Mouse (Mus musculus) forebrain, postnatal 0 days (tissue): ENCODE results near the gene Angptl2. TPM values are rescaled to one million over a fixed set of nuclear protein-coding genes. Genes with fewer than 3 reads are reported as not detected.
A peak's percentile ranks its signal among the peaks of the same experiment; 100 is the strongest.

ENCODE experiments used
- ATAC-seq: fragments of 200-750 bp; cut with Nextera tagmentation; 2 replicates; pipeline ENCODE4 v1.8.0; 2017; ENCODE audit warnings: mild to moderate bottlenecking, moderate library complexity
- DNase-seq: peaks from one replicate; pipeline ENCODE4 v3.0.0-alpha.2; 2015
- H3K27ac ChIP-seq: fragments of 300-500 bp; sonication (generic); 2 replicates; pipeline ENCODE4 v1.5.1; 2014; ENCODE audit warnings: low read depth, mild to moderate bottlenecking, antibody characterized with exemption, low read length, moderate library complexity, mixed read lengths
- H3K27me3 ChIP-seq: fragments of 300-500 bp; sonication (generic); 2 replicates; pipeline ENCODE4 v1.6.1; 2014; ENCODE audit warnings: mild to moderate bottlenecking, low read length, mixed read lengths; ENCODE audit not compliant: insufficient read depth
- H3K36me3 ChIP-seq: fragments of 300-500 bp; sonication (generic); 2 replicates; pipeline ENCODE4 v1.6.1; 2014; ENCODE audit warnings: mild to moderate bottlenecking, moderate library complexity; ENCODE audit not compliant: insufficient read depth
- H3K4me1 ChIP-seq: fragments of 300-500 bp; sonication (generic); 2 replicates; pipeline ENCODE4 v1.6.1; 2014; ENCODE audit warnings: antibody characterized with exemption; ENCODE audit not compliant: insufficient read depth
- H3K4me2 ChIP-seq: fragments of 300-500 bp; sonication (generic); 2 replicates; pipeline ENCODE4 v1.6.1; 2014; ENCODE audit warnings: low read depth, mild to moderate bottlenecking, moderate library complexity
- H3K4me3 ChIP-seq: fragments of 300-500 bp; sonication (generic); 2 replicates; pipeline ENCODE4 v1.5.1; 2014; ENCODE audit warnings: low read depth, low read length, mixed read lengths
- H3K9ac ChIP-seq: fragments of 300-500 bp; sonication (generic); 2 replicates; pipeline ENCODE4 v1.6.1; 2014; ENCODE audit warnings: mild to moderate bottlenecking
- H3K9me3 ChIP-seq: fragments of 300-500 bp; sonication (generic); 2 replicates; pipeline ENCODE4 v1.6.1; 2016; ENCODE audit warnings: low read length
- CTCF ChIP-seq: sonication (generic); IDR thresholded peaks from 2 replicates; pipeline ENCODE4 v1.5.1; 2016; ENCODE audit warnings: antibody characterized with exemption, control low read depth, low read depth
- WGBS: fragments of 180-500 bp; shearing (Covaris S2); extraction: QIAGEN DNeasy Blood & Tissue Kit; methylation state at CpG from one replicate; pipeline ENCODE4 v1.1.7; 2014; 5-methylcytosine and 5-hydroxymethylcytosine counted together
- polyA plus RNA-seq: library from polyadenylated mRNA; unstranded; fragments of >200 nt; fragmentation: Nextera tagmentation; extraction: Ambion mirVana; gene quantifications from 2 replicates; pipeline ENCODE4 v1.2.1, GENCODE M21; 2015
- total RNA-seq: library from RNA; depleted of rRNA; stranded (reverse); fragments of >200 nt; gene quantifications from 2 replicates; pipeline ENCODE4 v1.2.3, GENCODE M21; 2014

Angptl2 gene
- total and polyA plus RNA-seq, 2 experiments from 2014 or later = 7.7 to 17.5 TPM

DNA sequence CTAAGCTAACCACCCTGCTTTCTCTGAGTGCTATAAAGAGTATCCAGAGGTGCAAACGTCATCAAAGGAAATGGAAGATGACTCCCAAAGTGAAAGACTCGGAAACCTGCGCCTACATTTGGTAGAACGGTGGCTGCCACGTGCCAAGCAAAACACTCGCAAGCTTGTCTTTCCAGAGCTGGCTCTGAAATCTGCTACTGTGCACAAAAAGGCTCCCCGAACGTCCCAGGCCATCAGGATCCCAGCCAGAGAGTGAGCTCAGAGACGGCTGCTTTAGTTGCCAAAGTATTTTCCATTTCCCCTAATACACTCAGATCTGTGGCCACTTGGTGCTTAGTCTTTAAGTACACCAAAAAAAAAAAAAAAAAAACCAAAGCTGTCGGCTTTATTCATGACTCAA lies 31.2 kb upstream of the Angptl2 start:
- Histone ChIP-seq H3K9me3 (no peaks in the 10 kb centered on the region), H3K4me3 (no peak overlapping the region), H3K4me2 (no peak overlapping the region), H3K4me1 (peaks cover 3% of the 10 kb centered on the region; the same call in 1 of the 2 replicates), H3K27me3 (no peaks in the 10 kb centered on the region), H3K36me3 (no peaks in the 10 kb centered on the region), H3K9ac (no peak overlapping the region), H3K27ac (no peak overlapping the region)
- TF ChIP-seq CTCF = no peak
- no peak for ATAC-seq
- DNase-seq = peak; percentile 52
- 38% methylated on average over 10 of the region's 10 CpGs for WGBS

DNA sequence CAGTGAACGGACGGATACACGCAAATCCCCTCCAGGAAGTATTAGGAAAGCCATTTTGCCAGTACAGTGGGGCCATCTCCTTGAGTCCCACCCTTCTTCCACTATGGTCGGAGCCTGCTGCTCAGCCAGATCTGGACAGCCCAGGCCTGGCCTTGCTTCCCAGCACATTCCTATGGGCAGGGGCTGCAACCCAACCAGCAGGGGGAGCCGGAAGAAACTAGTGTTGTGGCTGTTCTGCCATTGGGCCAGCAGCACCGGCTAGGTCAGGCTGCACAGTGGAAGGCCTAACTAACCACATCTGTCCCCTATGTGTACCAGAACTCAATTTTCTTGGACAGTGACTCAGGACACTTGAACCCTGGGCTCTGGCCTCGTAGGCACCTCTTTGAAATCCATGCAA lies 30.6 kb upstream of the Angptl2 start:
- no peak for ATAC-seq
- H3K36me3 ChIP-seq = no peaks in the 10 kb centered on the region
- H3K9me3 ChIP-seq = no peaks in the 10 kb centered on the region
- no peak overlapping the region for H3K27ac ChIP-seq
- DNase-seq = no peak
- no peaks in the 10 kb centered on the region for H3K27me3 ChIP-seq
- peak; percentile 51 for TF ChIP-seq CTCF
- H3K4me1 ChIP-seq = peaks cover 3% of the 10 kb centered on the region; the same call in 1 of the 2 replicates
- H3K9ac ChIP-seq = no peak overlapping the region
- no peak overlapping the region for H3K4me3 ChIP-seq
- H3K4me2 ChIP-seq = no peak overlapping the region
- WGBS = 66% methylated on average over 7 of the region's 7 CpGs

DNA sequence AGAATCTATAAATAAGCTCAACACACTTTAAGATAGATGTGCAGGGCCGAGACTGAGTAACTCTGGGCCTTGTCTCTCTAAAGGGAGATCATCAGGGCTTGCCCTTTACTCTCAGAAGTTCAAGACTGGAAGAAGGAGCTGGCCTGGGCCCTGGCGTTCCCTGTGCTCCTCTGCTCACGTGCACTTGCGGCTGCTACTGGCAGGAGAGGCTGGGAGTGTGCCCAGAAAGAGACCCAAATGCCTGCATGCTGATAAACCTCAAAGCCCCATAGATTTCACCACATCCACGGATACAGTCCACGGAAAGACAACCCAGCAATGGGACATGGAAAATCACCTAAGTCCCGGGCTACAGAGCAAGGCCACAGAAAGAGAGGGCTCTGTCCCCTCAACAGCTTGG lies 29.4 kb upstream of the Angptl2 start:
- no peak for TF ChIP-seq CTCF
- H3K27ac ChIP-seq = no peak overlapping the region

DNA sequence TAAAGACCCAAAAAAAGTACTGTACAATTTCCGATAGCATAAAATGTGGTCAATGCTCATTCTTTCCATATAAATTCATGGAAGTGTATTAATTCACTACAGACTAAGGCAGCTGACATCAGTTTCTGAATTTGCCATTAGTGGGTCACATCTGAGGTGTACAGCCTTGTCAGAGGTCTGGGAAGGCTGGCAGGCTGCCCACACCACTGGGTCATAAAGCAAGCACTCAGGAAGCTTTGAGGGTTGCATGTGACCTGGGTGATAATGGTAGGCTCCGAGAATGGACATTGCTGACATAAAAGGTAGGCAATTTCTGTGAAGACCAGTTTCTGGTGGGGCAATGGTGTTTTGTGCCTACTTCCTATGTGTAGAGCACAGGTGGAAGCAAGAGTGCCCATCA lies 28.0 kb upstream of the Angptl2 start:
- WGBS = 85% methylated on average over 2 of the region's 2 CpGs
- DNase-seq (no peak), ATAC-seq (no peak)
- Histone ChIP-seq H3K27me3 (no peaks in the 10 kb centered on the region), H3K4me3 (no peak overlapping the region), H3K4me2 (no peak overlapping the region), H3K4me1 (peaks cover 3% of the 10 kb centered on the region; the same call in 1 of the 2 replicates), H3K27ac (no peak overlapping the region), H3K36me3 (0 out of 2 replicates have a peak, but pooled peaks cover 2% of the 10 kb centered on the region), H3K9me3 (no peaks in the 10 kb centered on the region), H3K9ac (no peak overlapping the region)
- no peak for TF ChIP-seq CTCF

More for the DNA sequence above, 29.4 kb upstream of the Angptl2 start:
- H3K4me2 ChIP-seq = no peak overlapping the region
- no peaks in the 10 kb centered on the region for H3K27me3 ChIP-seq
- no peaks in the 10 kb centered on the region for H3K36me3 ChIP-seq
- no peak overlapping the region for H3K4me3 ChIP-seq
- H3K9me3 ChIP-seq = no peaks in the 10 kb centered on the region
- peaks cover 3% of the 10 kb centered on the region; the same call in 1 of the 2 replicates for H3K4me1 ChIP-seq
- no peak overlapping the region for H3K9ac ChIP-seq
- DNase-seq (no peak), ATAC-seq (no peak)
- 54% methylated on average over 7 of the region's 7 CpGs for WGBS

DNA sequence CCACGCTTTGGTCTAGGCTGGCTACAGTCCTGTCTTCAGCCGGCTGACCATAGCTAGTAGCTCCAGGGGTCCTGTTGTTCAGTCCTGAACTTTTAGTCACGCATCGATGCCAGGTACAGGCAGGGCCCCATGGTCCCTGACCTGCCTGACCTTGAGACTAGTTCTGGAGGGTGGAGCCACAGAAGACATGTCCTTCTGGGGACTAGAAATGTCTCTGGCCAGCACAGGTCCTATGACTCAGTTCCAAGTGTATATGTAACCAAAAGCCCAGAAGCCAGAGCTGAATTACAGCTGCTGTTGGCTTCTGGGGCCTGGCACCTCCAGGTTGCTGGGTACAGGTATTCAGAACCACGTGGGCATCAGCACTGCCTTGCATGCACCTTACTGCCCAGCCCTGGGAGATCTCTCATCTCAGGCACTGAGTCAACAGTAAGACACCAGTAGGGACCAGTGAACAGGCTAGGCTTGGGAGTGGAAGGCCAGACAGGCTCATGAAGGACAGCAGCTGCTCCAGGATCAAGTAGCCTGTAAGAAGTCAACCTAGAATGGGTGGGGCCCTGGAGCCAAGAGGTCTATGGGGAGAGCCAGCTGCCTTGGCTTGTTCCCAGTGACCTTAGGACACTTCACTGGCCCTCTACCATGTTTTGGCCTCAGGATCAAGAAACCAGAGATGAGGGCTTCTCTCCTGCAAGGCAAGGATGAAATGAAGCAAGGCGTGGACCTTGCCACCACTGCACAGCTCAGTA lies 26.8 kb upstream of the Angptl2 start:
- Histone ChIP-seq H3K27ac (no peak overlapping the region), H3K4me1 (peaks cover 3% of the 10 kb centered on the region; the same call in 1 of the 2 replicates), H3K36me3 (0 out of 2 replicates have a peak, but pooled peaks cover 2% of the 10 kb centered on the region), H3K4me2 (no peak overlapping the region), H3K27me3 (no peaks in the 10 kb centered on the region), H3K9ac (no peak overlapping the region), H3K4me3 (no peak overlapping the region), H3K9me3 (no peaks in the 10 kb centered on the region)
- ATAC-seq (no peak), DNase-seq (no peak)
- 90% methylated on average over 6 of the region's 6 CpGs for WGBS
- no peak for TF ChIP-seq CTCF

DNA sequence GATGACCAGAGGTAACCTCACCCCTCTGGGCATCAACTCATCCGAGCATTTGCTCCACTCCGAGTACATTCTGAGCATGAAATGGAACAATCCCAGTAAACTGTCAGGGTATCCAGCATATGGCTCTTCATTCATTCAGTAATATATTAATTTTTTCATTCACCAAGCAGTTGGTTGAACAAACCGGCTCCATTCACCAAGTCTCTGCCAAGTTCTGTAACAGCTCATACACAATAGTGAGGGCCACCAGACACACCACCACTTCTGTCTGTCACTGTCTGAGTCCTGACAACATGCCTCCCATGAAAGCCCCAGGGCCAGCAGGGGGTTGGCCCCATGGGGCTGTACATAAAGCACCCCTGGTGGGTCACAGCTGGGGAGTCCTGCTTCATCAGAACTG lies 25.9 kb upstream of the Angptl2 start:
- ATAC-seq = peak; percentile 56
- 29% methylated on average over 3 of the region's 3 CpGs for WGBS

DNA sequence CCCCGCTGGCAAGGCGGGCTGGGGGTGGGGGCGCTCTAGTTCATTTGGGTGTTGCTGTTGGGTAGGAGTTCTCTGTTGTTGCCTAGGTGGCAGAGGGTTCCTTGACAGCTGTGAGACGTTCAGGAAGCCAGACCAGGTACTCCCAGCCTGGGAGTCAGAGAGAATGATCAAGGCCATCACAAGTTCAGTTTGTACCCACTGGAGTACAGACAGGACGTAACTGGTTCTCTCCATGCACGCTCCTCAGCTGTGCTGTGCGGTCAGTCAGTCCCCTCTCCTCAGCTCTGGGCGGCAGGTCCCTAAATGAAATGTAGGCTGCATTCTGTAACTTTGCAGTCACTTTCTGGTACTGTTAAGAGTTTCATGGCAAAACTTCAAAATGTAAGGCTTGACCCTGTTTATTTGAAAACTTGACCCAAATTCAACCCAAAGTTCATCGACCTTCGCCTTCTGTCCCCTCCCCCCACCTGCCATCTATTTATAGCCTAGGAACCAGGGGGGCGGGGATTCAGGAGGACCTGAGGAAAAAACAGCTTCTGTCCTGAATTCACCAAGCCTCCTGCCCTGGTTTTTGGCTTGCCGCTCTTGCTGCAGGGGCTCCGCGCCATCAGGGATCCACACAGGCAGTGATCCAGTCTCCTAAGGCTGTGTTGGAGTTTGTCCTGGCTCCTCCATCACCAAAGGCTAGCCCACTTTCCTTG lies 15.4 kb upstream of the Angptl2 start:
- WGBS = 79% methylated on average over 14 of the region's 14 CpGs
- Histone ChIP-seq H3K9ac (no peak overlapping the region), H3K4me2 (no peak overlapping the region), H3K36me3 (no peaks in the 10 kb centered on the region), H3K4me3 (no peak overlapping the region), H3K27ac (no peak overlapping the region), H3K4me1 (0 out of 2 replicates have a peak, but pooled peaks cover 4% of the 10 kb centered on the region), H3K27me3 (no peaks in the 10 kb centered on the region), H3K9me3 (no peaks in the 10 kb centered on the region)
- no peak for TF ChIP-seq CTCF
- no peak for ATAC-seq
- DNase-seq = no peak

More for the DNA sequence above, 25.9 kb upstream of the Angptl2 start:
- Histone ChIP-seq H3K27ac (no peak overlapping the region), H3K36me3 (0 out of 2 replicates have a peak, but pooled peaks cover 2% of the 10 kb centered on the region), H3K27me3 (no peaks in the 10 kb centered on the region), H3K4me1 (no peaks in the 10 kb centered on the region; the same call in 1 of the 2 replicates), H3K9me3 (no peaks in the 10 kb centered on the region), H3K4me2 (no peak overlapping the region), H3K4me3 (no peak overlapping the region), H3K9ac (no peak overlapping the region)
- TF ChIP-seq CTCF = no peak
- no peak for DNase-seq
